Mouse (Mus musculus): ENCODE measurements around the gene 1810046K07Rik. TPM values are rescaled to one million over a fixed set of nuclear protein-coding genes. Genes with fewer than 3 reads are reported as not detected.

Gene 1810046K07Rik
- polyA plus RNA-seq (2012; rRNA removed), result 7.4 and 16.4 TPM in 2 replicates

DNA sequence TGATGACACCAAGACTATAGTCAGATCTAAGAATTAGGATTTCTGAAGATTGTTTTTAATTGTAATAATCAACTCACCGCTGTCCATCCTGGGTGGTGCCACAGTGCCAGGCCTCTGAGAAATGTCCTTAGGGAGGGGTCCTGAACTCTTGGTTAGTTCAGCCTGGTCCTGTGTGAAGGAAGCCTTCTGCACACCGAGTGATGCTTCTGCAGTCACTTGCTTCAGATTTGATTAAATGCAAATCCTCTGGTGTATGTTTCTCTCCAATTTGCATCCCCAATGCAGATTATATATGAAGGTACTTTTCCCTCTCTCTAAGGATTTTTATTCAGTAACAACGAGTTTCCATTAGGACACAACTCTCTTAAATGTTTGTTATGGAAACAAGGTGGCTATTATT lies at the start of gene 1810046K07Rik:
Gene 1810046K07Rik, minus strand, starts transcription at position 187 of the 400 bp plus-strand sequence.
- Histone ChIP-seq H3K4me3 (ENCODE audit: extremely low read depth, insufficient read depth, insufficient read length) (no peak within 1 kb of the TSS), H3K36me3 (ENCODE audit: control insufficient read depth, insufficient read depth, low read length) (no peaks in the 10 kb centered on the region), H3K27me3 (ENCODE audit: control insufficient read depth, insufficient read depth, low read length) (no peaks in the 10 kb centered on the region), H3K27ac (ENCODE audit: insufficient read depth, low read length) (no peak within 1 kb of the TSS), H3K4me1 (ENCODE audit: control insufficient read depth, insufficient read depth, insufficient read length) (no peaks in the 10 kb centered on the region)
- no peak for TF ChIP-seq CTCF (IDR thresholded peaks at IDR 0.05; ENCODE audit: extremely low read depth, insufficient read depth, insufficient read length, insufficient replicate concordance)
- TF ChIP-seq POLR2A (IDR thresholded peaks at IDR 0.05; ENCODE audit: low read depth, low read length), result no peak
- no peak for DNase-seq (ENCODE audit: low read depth in 1 of 2, low spot score in 2 of 2)
- 82% methylated on average over 3 of the region's 3 CpGs for WGBS

DNA sequence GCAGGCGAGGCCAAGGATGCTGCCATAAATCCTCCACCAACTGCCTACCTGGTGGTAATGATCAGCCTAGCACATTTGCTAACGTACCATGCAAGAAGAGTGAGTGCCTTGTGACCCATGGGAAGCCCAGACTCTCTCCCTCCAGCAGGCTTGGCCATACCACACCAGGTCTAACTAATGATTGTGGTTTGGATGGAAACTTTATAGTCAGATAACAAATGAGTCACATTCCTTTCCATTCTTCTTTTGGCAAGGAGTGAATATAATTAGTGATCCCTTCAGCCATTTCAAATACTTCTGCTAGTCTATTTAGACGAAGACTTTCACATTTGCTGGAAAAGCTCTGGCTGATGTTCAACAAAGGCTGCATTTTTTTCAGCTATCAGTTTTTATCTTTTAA lies 40.8 kb upstream of the 1810046K07Rik start:
- H3K4me3 ChIP-seq (ENCODE audit: extremely low read depth, insufficient read depth, insufficient read length), result no peak overlapping the region
- H3K36me3 ChIP-seq (ENCODE audit: control insufficient read depth, insufficient read depth, low read length), result no peaks in the 10 kb centered on the region
- H3K4me1 ChIP-seq (ENCODE audit: control insufficient read depth, insufficient read depth, insufficient read length), result no peaks in the 10 kb centered on the region
- DNase-seq (ENCODE audit: low read depth in 1 of 2, low spot score in 2 of 2), result no peak
- TF ChIP-seq POLR2A (IDR thresholded peaks at IDR 0.05; ENCODE audit: low read depth, low read length) (no peak), CTCF (IDR thresholded peaks at IDR 0.05; ENCODE audit: extremely low read depth, insufficient read depth, insufficient read length, insufficient replicate concordance) (no peak)
- 86% methylated on average over 3 of the region's 3 CpGs for WGBS
- H3K27ac ChIP-seq (ENCODE audit: insufficient read depth, low read length), result no peak overlapping the region
- H3K27me3 ChIP-seq (ENCODE audit: control insufficient read depth, insufficient read depth, low read length), result no peaks in the 10 kb centered on the region

DNA sequence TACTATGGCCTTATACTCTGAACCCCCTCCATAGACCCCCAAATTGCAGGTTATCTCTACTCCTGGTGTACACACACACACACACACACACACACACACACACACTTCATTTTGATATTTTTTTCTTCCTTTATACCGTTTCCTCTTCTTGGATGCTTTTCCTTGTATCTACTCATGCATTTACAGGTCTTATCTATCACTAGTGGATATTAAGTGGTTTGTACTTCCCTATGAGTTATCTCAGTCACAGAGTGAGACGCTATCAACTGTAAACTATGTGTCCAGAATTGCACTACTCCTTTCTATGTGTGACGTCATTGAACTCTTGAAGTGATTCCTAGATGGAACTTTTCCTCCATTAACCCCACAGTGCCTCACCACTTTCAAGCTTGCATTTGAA lies 38.4 kb upstream of the 1810046K07Rik start:
- Histone ChIP-seq H3K4me1 (ENCODE audit: control insufficient read depth, insufficient read depth, insufficient read length) (no peaks in the 10 kb centered on the region), H3K27ac (ENCODE audit: insufficient read depth, low read length) (no peak overlapping the region)
- 84% methylated on average over 3 of the region's 3 CpGs for whole genome bisulfite sequencing

DNA sequence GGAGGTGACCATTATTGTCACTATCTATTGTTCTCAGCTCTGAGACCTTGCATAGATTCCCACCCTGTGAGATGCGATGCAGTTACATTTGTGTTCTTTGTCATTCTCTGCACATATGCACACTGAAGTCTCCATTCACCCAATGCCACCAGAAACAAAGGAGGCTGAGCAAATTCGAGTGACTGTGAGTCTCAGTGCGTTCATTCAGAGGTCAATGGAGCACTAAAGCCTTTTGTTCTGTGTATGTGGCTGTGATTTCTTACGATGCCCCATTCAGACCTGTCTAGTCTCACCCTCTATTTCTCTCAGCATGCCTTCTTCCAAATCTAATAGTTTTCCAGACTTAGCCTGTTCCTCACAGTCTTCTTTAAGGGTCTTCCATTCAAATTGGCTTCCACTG lies 35.3 kb upstream of the 1810046K07Rik start:
- Histone ChIP-seq H3K27ac (ENCODE audit: insufficient read depth, low read length) (no peak overlapping the region), H3K27me3 (ENCODE audit: control insufficient read depth, insufficient read depth, low read length) (no peaks in the 10 kb centered on the region), H3K4me1 (ENCODE audit: control insufficient read depth, insufficient read depth, insufficient read length) (no peaks in the 10 kb centered on the region), H3K4me3 (ENCODE audit: extremely low read depth, insufficient read depth, insufficient read length) (no peak overlapping the region), H3K36me3 (ENCODE audit: control insufficient read depth, insufficient read depth, low read length) (no peaks in the 10 kb centered on the region)
- TF ChIP-seq CTCF (IDR thresholded peaks at IDR 0.05; ENCODE audit: extremely low read depth, insufficient read depth, insufficient read length, insufficient replicate concordance) (no peak), POLR2A (IDR thresholded peaks at IDR 0.05; ENCODE audit: low read depth, low read length) (no peak)
- 83% methylated on average over 4 of the region's 4 CpGs for WGBS
- DNase-seq (ENCODE audit: low read depth in 1 of 2, low spot score in 2 of 2), result no peak

More for the DNA sequence above, 38.4 kb upstream of the 1810046K07Rik start:
- no peaks in the 10 kb centered on the region for H3K27me3 ChIP-seq (ENCODE audit: control insufficient read depth, insufficient read depth, low read length)
- no peak overlapping the region for H3K4me3 ChIP-seq (ENCODE audit: extremely low read depth, insufficient read depth, insufficient read length)
- TF ChIP-seq CTCF (IDR thresholded peaks at IDR 0.05; ENCODE audit: extremely low read depth, insufficient read depth, insufficient read length, insufficient replicate concordance) (no peak), POLR2A (IDR thresholded peaks at IDR 0.05; ENCODE audit: low read depth, low read length) (no peak)
- no peaks in the 10 kb centered on the region for H3K36me3 ChIP-seq (ENCODE audit: control insufficient read depth, insufficient read depth, low read length)
- no peak for DNase-seq (ENCODE audit: low read depth in 1 of 2, low spot score in 2 of 2)

DNA sequence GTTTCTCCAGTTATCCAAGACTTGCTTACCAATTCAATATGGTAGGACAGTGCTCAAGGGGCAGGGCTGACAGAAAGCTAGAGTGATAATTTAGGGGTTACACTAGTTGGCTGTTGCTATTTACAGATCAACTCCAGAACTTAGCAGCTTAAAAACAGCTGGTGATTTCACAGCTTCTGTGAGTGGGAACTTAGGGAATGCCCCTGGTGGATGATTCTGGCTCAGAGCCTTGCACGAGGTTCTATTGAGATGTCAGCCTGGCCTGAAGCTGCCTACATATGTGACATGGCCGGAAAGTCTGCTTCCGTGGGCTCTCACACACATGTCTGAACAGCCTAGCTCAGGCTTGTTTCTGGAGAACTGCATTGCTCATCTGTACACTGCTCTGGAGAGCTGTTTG lies 24.8 kb upstream of the 1810046K07Rik start:
- Histone ChIP-seq H3K4me3 (ENCODE audit: extremely low read depth, insufficient read depth, insufficient read length) (no peak overlapping the region), H3K36me3 (ENCODE audit: control insufficient read depth, insufficient read depth, low read length) (no peaks in the 10 kb centered on the region), H3K27me3 (ENCODE audit: control insufficient read depth, insufficient read depth, low read length) (no peaks in the 10 kb centered on the region), H3K27ac (ENCODE audit: insufficient read depth, low read length) (no peak overlapping the region), H3K4me1 (ENCODE audit: control insufficient read depth, insufficient read depth, insufficient read length) (no peaks in the 10 kb centered on the region)
- no peak for DNase-seq (ENCODE audit: low read depth in 1 of 2, low spot score in 2 of 2)
- TF ChIP-seq POLR2A (IDR thresholded peaks at IDR 0.05; ENCODE audit: low read depth, low read length) (no peak), CTCF (IDR thresholded peaks at IDR 0.05; ENCODE audit: extremely low read depth, insufficient read depth, insufficient read length, insufficient replicate concordance) (no peak)
- 77% methylated on average over 3 of the region's 3 CpGs for WGBS

DNA sequence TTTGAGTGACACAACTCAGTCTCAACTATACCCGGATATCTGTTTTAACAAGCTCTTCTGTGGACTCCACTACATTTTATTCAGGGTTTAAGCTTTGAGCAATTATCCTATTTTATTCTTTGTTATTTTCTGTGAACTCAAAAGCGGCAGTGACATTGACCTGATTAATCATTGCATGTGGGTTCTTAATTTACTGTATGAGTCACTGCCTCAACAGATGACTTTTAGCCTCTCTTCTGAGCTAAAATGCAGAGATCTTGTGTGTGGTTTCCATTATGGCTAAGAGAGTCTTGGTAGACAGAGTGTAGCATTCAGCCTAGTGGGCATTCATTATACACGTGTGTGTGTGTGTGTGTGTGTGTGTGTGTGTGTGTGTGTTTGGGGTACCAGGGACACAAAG lies 24.2 kb upstream of the 1810046K07Rik start:
- H3K27me3 ChIP-seq (ENCODE audit: control insufficient read depth, insufficient read depth, low read length), result no peaks in the 10 kb centered on the region
- no peaks in the 10 kb centered on the region for H3K4me1 ChIP-seq (ENCODE audit: control insufficient read depth, insufficient read depth, insufficient read length)
- no peak for DNase-seq (ENCODE audit: low read depth in 1 of 2, low spot score in 2 of 2)
- WGBS, result 85% methylated on average over 3 of the region's 3 CpGs
- H3K27ac ChIP-seq (ENCODE audit: insufficient read depth, low read length), result no peak overlapping the region
- TF ChIP-seq CTCF (IDR thresholded peaks at IDR 0.05; ENCODE audit: extremely low read depth, insufficient read depth, insufficient read length, insufficient replicate concordance), result no peak
- TF ChIP-seq POLR2A (IDR thresholded peaks at IDR 0.05; ENCODE audit: low read depth, low read length), result no peak
- no peak overlapping the region for H3K4me3 ChIP-seq (ENCODE audit: extremely low read depth, insufficient read depth, insufficient read length)
- H3K36me3 ChIP-seq (ENCODE audit: control insufficient read depth, insufficient read depth, low read length), result no peaks in the 10 kb centered on the region

DNA sequence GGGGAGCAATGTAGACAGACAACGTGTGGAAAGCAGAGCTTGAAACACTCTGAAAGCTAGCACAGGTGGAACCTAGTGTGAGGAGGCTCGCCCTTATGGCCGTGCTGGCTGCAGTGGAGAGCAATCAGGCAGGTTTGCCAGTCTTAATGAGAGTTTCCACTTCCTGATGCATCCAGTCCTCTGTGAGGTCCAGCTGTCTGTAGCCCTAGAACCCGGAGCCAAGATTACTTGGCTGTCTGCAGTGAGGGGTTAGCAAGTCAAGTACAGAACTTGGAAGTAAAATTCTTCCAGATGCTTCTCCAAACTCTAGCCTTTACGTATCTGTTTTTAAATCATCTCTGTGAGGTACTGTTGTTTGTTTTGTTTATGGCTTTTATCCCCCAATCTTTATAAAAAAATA lies 20.7 kb upstream of the 1810046K07Rik start:
- no peaks in the 10 kb centered on the region for H3K36me3 ChIP-seq (ENCODE audit: control insufficient read depth, insufficient read depth, low read length)
- WGBS, result 88% methylated on average over 5 of the region's 5 CpGs

More for the DNA sequence above, 20.7 kb upstream of the 1810046K07Rik start:
- Histone ChIP-seq H3K4me3 (ENCODE audit: extremely low read depth, insufficient read depth, insufficient read length) (no peak overlapping the region), H3K27ac (ENCODE audit: insufficient read depth, low read length) (no peak overlapping the region), H3K27me3 (ENCODE audit: control insufficient read depth, insufficient read depth, low read length) (no peaks in the 10 kb centered on the region), H3K4me1 (ENCODE audit: control insufficient read depth, insufficient read depth, insufficient read length) (no peaks in the 10 kb centered on the region)
- TF ChIP-seq POLR2A (IDR thresholded peaks at IDR 0.05; ENCODE audit: low read depth, low read length) (no peak), CTCF (IDR thresholded peaks at IDR 0.05; ENCODE audit: extremely low read depth, insufficient read depth, insufficient read length, insufficient replicate concordance) (no peak)
- DNase-seq (ENCODE audit: low read depth in 1 of 2, low spot score in 2 of 2), result no peak

Measured in spleen, adult 2 months (tissue).